Mouse (Mus musculus): ENCODE measurements around the gene Vgll4. TPM values are rescaled to one million over a fixed set of nuclear protein-coding genes. Genes with fewer than 3 reads are reported as not detected.

Gene Vgll4
- total and polyA plus RNA-seq, 3 experiments = 34.6 to 73.7 (median 37.3) TPM

DNA sequence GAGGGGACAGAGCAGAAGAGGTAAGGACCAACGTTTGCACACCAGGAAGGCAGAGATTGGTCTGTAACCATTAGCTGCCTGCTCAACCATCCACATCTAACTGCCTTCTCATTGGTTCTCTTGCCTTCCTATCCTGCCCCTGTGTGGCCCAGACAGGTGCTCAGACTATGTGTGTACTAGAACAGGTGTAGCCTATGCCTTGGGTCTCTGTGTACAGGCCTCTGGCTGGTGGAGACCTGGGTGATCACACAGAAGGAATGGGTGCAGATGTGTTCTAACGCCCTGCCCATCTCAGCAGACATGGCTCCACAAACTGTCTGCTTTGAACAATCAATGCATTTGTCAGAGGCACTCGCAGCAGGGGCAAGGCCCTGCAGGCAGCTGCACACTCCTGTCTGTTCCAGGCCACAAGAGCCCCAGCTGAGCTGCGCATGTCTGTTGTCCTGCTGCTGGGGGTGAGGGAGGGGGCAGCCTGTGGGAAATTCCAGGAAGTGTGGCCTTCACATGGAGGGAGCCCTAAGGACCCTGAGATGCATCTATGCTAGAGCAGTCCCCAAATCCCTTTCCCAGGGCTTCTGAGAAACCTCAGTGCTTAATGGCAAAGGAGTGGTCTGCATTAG, 123.5 kb downstream of the Vgll4 start:
- TF ChIP-seq USF2 (conservative IDR thresholded peaks at IDR 0.05; ENCODE audit: low read depth, low read length) (no peak), NRF1 (IDR thresholded peaks at IDR 0.05; ENCODE audit: low read depth, low read length) (0 out of 2 replicates have a peak, but pooled peaks have one; percentile 23)
- Histone ChIP-seq H3K4me2 (ENCODE audit: insufficient read depth, low read depth, poor library complexity, severe bottlenecking) (no peak overlapping the region), H3K79me2 (replicated peaks; ENCODE audit: control insufficient read depth, extremely low read depth, insufficient read depth, poor library complexity, severe bottlenecking) (no peaks in the 10 kb centered on the region), H3K4me1 (ENCODE audit: control insufficient read depth in 1 of 2, insufficient read depth in 2 of 2) (peaks cover 49 to 69% of the 10 kb centered on the region in 2 experiments), H3K9me3 (replicated peaks; ENCODE audit: low read length) (peaks cover 3% of the 10 kb centered on the region), H3K4me3 (replicated peaks in 1 of 3; ENCODE audit: low read depth in 2 of 3, low read length in 2 of 3, poor library complexity in 1 of 3) (no peak overlapping the region), H3K9ac (ENCODE audit: insufficient read depth, low read depth) (no peak overlapping the region), H3K27me3 (replicated peaks) (no peaks in the 10 kb centered on the region), H3K27ac (ENCODE audit: insufficient read depth, low read depth) (no peak overlapping the region), H3K36me3 (replicated peaks in 1 of 2; ENCODE audit: control insufficient read depth in 1 of 2, insufficient read depth in 1 of 2, low read length in 1 of 2) (peaks cover 0 to 10% of the 10 kb centered on the region in 2 experiments)
- in situ Hi-C loops (cut with MboI; ENCODE audit: low pct_ligation_motif_present, low pct_unique_long_range_greater_than_20kb, low sequenced_read_pairs) = no loop called here
- dilution Hi-C loops (cut with MboI; ENCODE audit: extremely low pct_ligation_motif_present, extremely low pct_unique_long_range_greater_than_20kb, low sequenced_read_pairs) = no loop called here
- DNase-seq (ENCODE audit: extremely low read depth) = no peak

DNA sequence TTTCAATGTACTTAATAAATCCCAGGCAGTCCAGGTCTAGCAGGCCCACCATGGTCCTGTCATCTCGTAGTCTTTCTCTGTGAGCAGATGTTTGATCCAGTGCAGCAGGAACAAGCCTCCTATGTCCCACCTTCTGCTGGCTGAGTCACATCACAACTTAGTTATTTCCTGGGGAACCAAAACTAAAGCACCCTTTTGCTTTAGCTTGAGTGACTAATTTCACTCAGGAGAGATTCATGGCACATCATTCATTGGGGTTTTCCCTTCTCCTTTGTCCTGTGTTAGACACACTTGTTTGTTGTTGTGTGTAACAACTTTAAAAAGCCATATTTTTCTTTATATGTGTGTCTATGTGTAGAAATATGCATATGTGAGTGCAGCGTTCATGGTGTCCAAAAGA, 126.9 kb downstream of the Vgll4 start:
- H3K36me3 ChIP-seq (replicated peaks in 1 of 2; ENCODE audit: control insufficient read depth in 1 of 2, insufficient read depth in 1 of 2, low read length in 1 of 2) = peaks cover 0 to 7% of the 10 kb centered on the region in 2 experiments
- H3K27ac ChIP-seq (ENCODE audit: insufficient read depth, low read depth) = peak overlapping the region; percentile 99
- H3K4me2 ChIP-seq (ENCODE audit: insufficient read depth, low read depth, poor library complexity, severe bottlenecking) = peak overlapping the region; percentile 52; the same call in 1 of the 2 replicates
- peak; percentile 85 for DNase-seq (ENCODE audit: extremely low read depth)
- H3K27me3 ChIP-seq (replicated peaks) = no peaks in the 10 kb centered on the region
- H3K4me1 ChIP-seq (ENCODE audit: control insufficient read depth in 1 of 2, insufficient read depth in 2 of 2) = peaks cover 49 to 78% of the 10 kb centered on the region in 2 experiments
- H3K4me3 ChIP-seq (replicated peaks in 1 of 3; ENCODE audit: low read depth in 2 of 3, low read length in 2 of 3, poor library complexity in 1 of 3) = no peak overlapping the region
- in situ Hi-C loops (cut with MboI; ENCODE audit: low pct_ligation_motif_present, low pct_unique_long_range_greater_than_20kb, low sequenced_read_pairs) (no loop called here), dilution Hi-C loops (cut with MboI; ENCODE audit: extremely low pct_ligation_motif_present, extremely low pct_unique_long_range_greater_than_20kb, low sequenced_read_pairs) (no loop called here)
- no peaks in the 10 kb centered on the region for H3K79me2 ChIP-seq (replicated peaks; ENCODE audit: control insufficient read depth, extremely low read depth, insufficient read depth, poor library complexity, severe bottlenecking)
- TF ChIP-seq USF2 (conservative IDR thresholded peaks at IDR 0.05; ENCODE audit: low read depth, low read length) (no peak), POLR2A (IDR thresholded peaks at IDR 0.05; ENCODE audit: low read depth, low read length) (peak; percentile 26; the same call in 1 of the 2 replicates), RCOR1 (conservative IDR thresholded peaks at IDR 0.05; ENCODE audit: low read depth, low read length) (peak; percentile 86), CTCF (conservative IDR thresholded peaks at IDR 0.05 in 1 of 2, IDR thresholded peaks at IDR 0.05 in 1 of 2; ENCODE audit: low read depth in 2 of 2, low read length in 2 of 2) (peak in 1 of 2 experiments; percentile 51; a peak in 3 of 4 replicates), MEF2A (IDR thresholded peaks at IDR 0.05; ENCODE audit: borderline replicate concordance, low read depth, low read length) (peak; percentile 86), JUN (IDR thresholded peaks at IDR 0.05; ENCODE audit: insufficient read depth, low read depth, low read length) (peak; percentile 93), ELF1 (IDR thresholded peaks at IDR 0.05; ENCODE audit: low read depth, low read length) (no peak), ETS1 (conservative IDR thresholded peaks at IDR 0.05; ENCODE audit: low read depth, low read length) (peak; percentile 91), EP300 (IDR thresholded peaks at IDR 0.05; ENCODE audit: low read length) (peak; percentile 98), CHD1 (IDR thresholded peaks at IDR 0.05; ENCODE audit: low read depth, low read length) (no peak), BHLHE40 (IDR thresholded peaks at IDR 0.05; ENCODE audit: low read depth, low read length) (peak; percentile 93), UBTF (IDR thresholded peaks at IDR 0.05; ENCODE audit: low read depth, low read length) (0 out of 2 replicates have a peak, but pooled peaks have one; percentile 3), ZKSCAN1 (IDR thresholded peaks at IDR 0.05; ENCODE audit: borderline replicate concordance, low read depth, low read length) (no peak), TCF12 (IDR thresholded peaks at IDR 0.05; ENCODE audit: low read depth, low read length) (peak; percentile 93), MYC (IDR thresholded peaks at IDR 0.05; ENCODE audit: low read depth, low read length) (peak; percentile 85), CHD2 (IDR thresholded peaks at IDR 0.05; ENCODE audit: low read length) (peak; percentile 54; the same call in 1 of the 2 replicates), MAFK (IDR thresholded peaks at IDR 0.05; ENCODE audit: insufficient replicate concordance, low read length) (peak; percentile 44; the same call in 1 of the 2 replicates), IRF4 (IDR thresholded peaks at IDR 0.05; ENCODE audit: low read depth, low read length) (peak; percentile 97), JUND (conservative IDR thresholded peaks at IDR 0.05; ENCODE audit: low read depth, low read length) (peak; percentile 95), E2F4 (IDR thresholded peaks at IDR 0.05; ENCODE audit: insufficient replicate concordance, low read depth, low read length) (no peak), NELFE (IDR thresholded peaks at IDR 0.05; ENCODE audit: low read depth, low read length) (no peak), SIN3A (IDR thresholded peaks at IDR 0.05; ENCODE audit: low read length) (0 out of 2 replicates have a peak, but pooled peaks have one; percentile 11), SMC3 (IDR thresholded peaks at IDR 0.05; ENCODE audit: low read depth, low read length) (peak; percentile 18; the same call in 1 of the 2 replicates)
- peak overlapping the region; percentile 41 for H3K9ac ChIP-seq (ENCODE audit: insufficient read depth, low read depth)
- H3K9me3 ChIP-seq (replicated peaks; ENCODE audit: low read length) = peaks cover 10% of the 10 kb centered on the region

Measured in CH12.LX (cell line).